Mouse (Mus musculus) lung, embryonic 14.5 days (tissue): ENCODE measurements around the gene Ep300. TPM values are rescaled to one million over a fixed set of nuclear protein-coding genes. Genes with fewer than 3 reads are reported as not detected.
"Not testable (repeated sequence)": the region's sequence is repeated elsewhere in the genome, so short reads cannot be mapped to it uniquely, and the experiment has no call there.

Experiments used
- ATAC-seq: fragments of 200-750 bp; cut with Nextera tagmentation; 2 replicates; pipeline ENCODE4 v1.8.0; 2017; ENCODE audit warnings: mild to moderate bottlenecking, moderate TSS enrichment, moderate library complexity; ENCODE audit not compliant: insufficient read depth
- DNase-seq: peaks from one replicate; pipeline ENCODE4 v3.0.0-alpha.2; 2015
- H3K27ac ChIP-seq: fragments of 300-500 bp; sonication (generic); 2 replicates; pipeline ENCODE4 v1.5.1; 2014; ENCODE audit warnings: low read depth, mild to moderate bottlenecking, moderate library complexity
- H3K27me3 ChIP-seq: fragments of 300-500 bp; sonication (generic); 2 replicates; pipeline ENCODE4 v1.6.1; 2014; ENCODE audit warnings: low read length, control low read depth; ENCODE audit not compliant: insufficient read depth
- H3K36me3 ChIP-seq: fragments of 300-500 bp; sonication (generic); 2 replicates; pipeline ENCODE4 v1.6.1; 2014; ENCODE audit warnings: control low read depth; ENCODE audit not compliant: insufficient read depth
- H3K4me1 ChIP-seq: fragments of 300-500 bp; sonication (generic); 2 replicates; pipeline ENCODE4 v1.6.1; 2014; ENCODE audit warnings: antibody characterized with exemption, control low read depth; ENCODE audit not compliant: insufficient read depth
- H3K4me2 ChIP-seq: fragments of 300-500 bp; sonication (generic); 2 replicates; pipeline ENCODE4 v1.6.1; 2014; ENCODE audit warnings: mild to moderate bottlenecking
- H3K4me3 ChIP-seq: fragments of 300-500 bp; sonication (generic); 2 replicates; pipeline ENCODE4 v1.5.1; 2014; ENCODE audit warnings: low read depth, low read length
- H3K9ac ChIP-seq: fragments of 300-500 bp; sonication (generic); 2 replicates; pipeline ENCODE4 v1.6.1; 2014
- H3K9me3 ChIP-seq: fragments of 300-500 bp; sonication (generic); 2 replicates; pipeline ENCODE4 v1.6.1; 2016; ENCODE audit warnings: low read depth, low read length, control low read depth
- CTCF ChIP-seq: IDR thresholded peaks from 2 replicates; pipeline ENCODE4 v1.5.1; 2016; ENCODE audit warnings: antibody characterized with exemption, low read depth
- WGBS: fragments of 180-500 bp; shearing (Covaris S2); extraction: QIAGEN DNeasy Blood & Tissue Kit; methylation state at CpG from one replicate; pipeline ENCODE4 v1.1.7; 2014; 5-methylcytosine and 5-hydroxymethylcytosine counted together
- microRNA-seq: library from miRNA; unstranded; fragments of <30 nt; microRNA quantifications from one replicate; pipeline ENCODE4, GENCODE M21; 2016; ENCODE audit warnings: borderline number of aligned reads
- polyA plus RNA-seq: library from polyadenylated mRNA; unstranded; fragments of >200 nt; fragmentation: Nextera tagmentation; extraction: Ambion mirVana; gene quantifications from 2 replicates; pipeline ENCODE4 v1.2.1, GENCODE M21; 2014

The Ep300 gene
- polyA plus RNA-seq, 1 experiment from 2014 or later, result 22.6 TPM

GRCm38 (mm10) chr15:81697175-81697574 is 112.0 kb downstream of the Ep300 start, which contains the start of gene Chadl:
Gene Chadl, minus strand, starts transcription at chr15:81697287.
- H3K27me3 ChIP-seq, result peaks cover 36% of the 10 kb centered on the region
- H3K4me3 ChIP-seq, result no peak within 1 kb of the TSS
- H3K36me3 ChIP-seq, result peaks cover 1% of the 10 kb centered on the region; the same call in 1 of the 2 replicates
- no peak for TF ChIP-seq CTCF
- no peak within 1 kb of the TSS for H3K27ac ChIP-seq
- no peak within 1 kb of the TSS for H3K9ac ChIP-seq
- 69% methylated on average over 7 of the region's 7 CpGs for WGBS
- H3K4me1 ChIP-seq, result no peaks in the 10 kb centered on the region
- H3K9me3 ChIP-seq, result no peaks in the 10 kb centered on the region
- no peak for ATAC-seq
- DNase-seq, result peak; percentile 7
- no peak within 1 kb of the TSS for H3K4me2 ChIP-seq

- Histone ChIP-seq H3K4me3 (no peak overlapping the region), H3K36me3 (peaks cover 8% of the 10 kb centered on the region), H3K27ac (no peak overlapping the region), H3K27me3 (peaks cover 29% of the 10 kb centered on the region), H3K9me3 (no peaks in the 10 kb centered on the region), H3K4me1 (no peaks in the 10 kb centered on the region), H3K4me2 (no peak overlapping the region), H3K9ac (no peak overlapping the region)
- DNase-seq (peak; percentile 70), ATAC-seq (no peak)
- TF ChIP-seq CTCF, result peak; percentile 53
- 38% methylated on average over 3 of the region's 3 CpGs for WGBS
Observed at GRCm38 (mm10) chr15:81697847-81698246, 112.7 kb downstream of the Ep300 start.

GRCm38 (mm10) chr15:81698532-81698931 is 113.4 kb downstream of the Ep300 start:
- no peak overlapping the region for H3K9ac ChIP-seq
- no peak overlapping the region for H3K27ac ChIP-seq
- no peak overlapping the region for H3K4me3 ChIP-seq
- peaks cover 15% of the 10 kb centered on the region for H3K36me3 ChIP-seq
- peaks cover 23% of the 10 kb centered on the region for H3K27me3 ChIP-seq
- H3K4me1 ChIP-seq, result no peaks in the 10 kb centered on the region
- ATAC-seq (no peak), DNase-seq (peak; percentile 38)
- H3K9me3 ChIP-seq, result no peaks in the 10 kb centered on the region
- H3K4me2 ChIP-seq, result no peak overlapping the region
- TF ChIP-seq CTCF, result no peak
- 45% methylated on average over 2 of the region's 2 CpGs for WGBS

GRCm38 (mm10) chr15:81700161-81700560 is 115.0 kb downstream of the Ep300 start:
- no peak for DNase-seq
- Histone ChIP-seq H3K9me3 (no peaks in the 10 kb centered on the region), H3K4me2 (no peak overlapping the region), H3K4me1 (no peaks in the 10 kb centered on the region), H3K9ac (no peak overlapping the region), H3K27me3 (peaks cover 6% of the 10 kb centered on the region; the same call in 1 of the 2 replicates), H3K27ac (no peak overlapping the region), H3K36me3 (peaks cover 31% of the 10 kb centered on the region), H3K4me3 (no peak overlapping the region)
- TF ChIP-seq CTCF, result no peak
- no peak for ATAC-seq
- 71% methylated on average over 2 of the region's 2 CpGs for WGBS

GRCm38 (mm10) chr15:81700601-81701000 is 115.5 kb downstream of the Ep300 start:
- no peak overlapping the region for H3K27ac ChIP-seq
- WGBS, result 56% methylated on average over 8 of the region's 8 CpGs
- H3K4me3 ChIP-seq, result no peak overlapping the region

GRCm38 (mm10) chr15:81701350-81701749 is 116.2 kb downstream of the Ep300 start:
- H3K9ac ChIP-seq, H3K27me3 ChIP-seq, DNase-seq, H3K27ac ChIP-seq, H3K9me3 ChIP-seq, ATAC-seq, H3K4me2 ChIP-seq, H3K4me1 ChIP-seq, H3K4me3 ChIP-seq: not testable (repeated sequence)
- peak; percentile 36; the same call in 1 of the 2 replicates for TF ChIP-seq CTCF
- peaks cover 43% of the 10 kb centered on the region for H3K36me3 ChIP-seq
- 75% methylated on average over 4 of the region's 4 CpGs for WGBS

More at GRCm38 (mm10) chr15:81700601-81701000, 115.5 kb downstream of the Ep300 start:
- Histone ChIP-seq H3K9ac (no peak overlapping the region), H3K4me1 (no peaks in the 10 kb centered on the region), H3K36me3 (peaks cover 35% of the 10 kb centered on the region), H3K4me2 (no peak overlapping the region), H3K9me3 (no peaks in the 10 kb centered on the region), H3K27me3 (peaks cover 4% of the 10 kb centered on the region; the same call in 1 of the 2 replicates)
- DNase-seq, result no peak
- ATAC-seq, result no peak
- TF ChIP-seq CTCF, result no peak

Small RNA genes within 50 kb of the gene (microRNA-seq; reads per million reads assigned to microRNA genes)
- gene Gm23880, result not detected

Other genes with a start within 250 kb of the Ep300 start
- 103 and 109 TPM in 2 replicates for gene Slc25a17, start 224.5 kb upstream of the Ep300 start, polyA plus RNA-seq
- 132 and 145 TPM in 2 replicates for gene St13, start 185.3 kb upstream of the Ep300 start, polyA plus RNA-seq
- 8.6 and 9.6 TPM in 2 replicates for gene Xpnpep3, start 185.2 kb upstream of the Ep300 start, polyA plus RNA-seq
- gene Dnajb7, start 177.1 kb upstream of the Ep300 start, polyA plus RNA-seq, result 1.4 and 2.2 TPM in 2 replicates
- 539 and 550 TPM in 2 replicates for gene Rbx1, start 119.1 kb upstream of the Ep300 start, polyA plus RNA-seq
- gene L3mbtl2, start 78.5 kb downstream of the Ep300 start, polyA plus RNA-seq, result 25.8 and 26.7 TPM in 2 replicates
- gene Chadl, start 111.9 kb downstream of the Ep300 start, polyA plus RNA-seq, result 4.6 and 4.7 TPM in 2 replicates
- 45.6 and 46.1 TPM in 2 replicates for gene Zc3h7b, start 159.7 kb downstream of the Ep300 start, polyA plus RNA-seq
- 101 and 107 TPM in 2 replicates for gene Rangap1, start 160.2 kb downstream of the Ep300 start, polyA plus RNA-seq
- gene Tef, start 217.1 kb downstream of the Ep300 start, polyA plus RNA-seq, result 23.5 and 23.8 TPM in 2 replicates